Mouse (Mus musculus): Measurements from ENCODE around the gene Grem2. TPM values are rescaled to one million over a fixed set of nuclear protein-coding genes. Genes with fewer than 3 reads are reported as not detected.

Grem2 gene
- polyA plus RNA-seq, 1 experiment: 1.6 TPM

GRCm38 (mm10) chr1:174907637-174908036 is 14.0 kb downstream of the Grem2 start:
- Histone ChIP-seq H3K4me3 (replicated peaks; ENCODE audit: control insufficient read depth, low read depth, low read length) (no peak overlapping the region), H3K27ac (ENCODE audit: control insufficient read depth, insufficient read depth, low read depth, low read length, poor library complexity) (no peak overlapping the region)
- WGBS: 57% methylated on average over 5 of the region's 5 CpGs

GRCm38 (mm10) chr1:174902755-174903154 is 18.9 kb downstream of the Grem2 start:
- 52% methylated on average over 1 of the region's 1 CpGs for WGBS

More at GRCm38 (mm10) chr1:174907637-174908036, 14.0 kb downstream of the Grem2 start:
- TF ChIP-seq CTCF (IDR thresholded peaks at IDR 0.05; ENCODE audit: control insufficient read depth, insufficient read depth, low read length) (no peak), POLR2A (IDR thresholded peaks at IDR 0.05; ENCODE audit: borderline replicate concordance, control insufficient read depth, low read depth, low read length) (no peak)
- H3K4me1 ChIP-seq (ENCODE audit: control insufficient read depth, insufficient read depth, low read length): no peaks in the 10 kb centered on the region

GRCm38 (mm10) chr1:174892471-174892870 is 29.1 kb downstream of the Grem2 start:
- WGBS: 77% methylated on average over 7 of the region's 7 CpGs
- Histone ChIP-seq H3K4me1 (ENCODE audit: control insufficient read depth, insufficient read depth, low read length) (no peaks in the 10 kb centered on the region), H3K4me3 (replicated peaks; ENCODE audit: control insufficient read depth, low read depth, low read length) (no peak overlapping the region), H3K27ac (ENCODE audit: control insufficient read depth, insufficient read depth, low read depth, low read length, poor library complexity) (no peak overlapping the region)
- TF ChIP-seq POLR2A (IDR thresholded peaks at IDR 0.05; ENCODE audit: borderline replicate concordance, control insufficient read depth, low read depth, low read length) (no peak), CTCF (IDR thresholded peaks at IDR 0.05; ENCODE audit: control insufficient read depth, insufficient read depth, low read length) (no peak)

More at GRCm38 (mm10) chr1:174902755-174903154, 18.9 kb downstream of the Grem2 start:
- H3K27ac ChIP-seq (ENCODE audit: control insufficient read depth, insufficient read depth, low read depth, low read length, poor library complexity): no peak overlapping the region
- H3K4me3 ChIP-seq (replicated peaks; ENCODE audit: control insufficient read depth, low read depth, low read length): no peak overlapping the region
- no peak for TF ChIP-seq CTCF (IDR thresholded peaks at IDR 0.05; ENCODE audit: control insufficient read depth, insufficient read depth, low read length)
- no peak for TF ChIP-seq POLR2A (IDR thresholded peaks at IDR 0.05; ENCODE audit: borderline replicate concordance, control insufficient read depth, low read depth, low read length)
- H3K4me1 ChIP-seq (ENCODE audit: control insufficient read depth, insufficient read depth, low read length): no peaks in the 10 kb centered on the region

- TF ChIP-seq CTCF (IDR thresholded peaks at IDR 0.05; ENCODE audit: control insufficient read depth, insufficient read depth, low read length) (no peak), POLR2A (IDR thresholded peaks at IDR 0.05; ENCODE audit: borderline replicate concordance, control insufficient read depth, low read depth, low read length) (no peak)
- no peak overlapping the region for H3K27ac ChIP-seq (ENCODE audit: control insufficient read depth, insufficient read depth, low read depth, low read length, poor library complexity)
- WGBS: 76% methylated on average over 14 of the region's 14 CpGs
Observed at GRCm38 (mm10) chr1:174888684-174889405, 32.8 kb downstream of the Grem2 start.

GRCm38 (mm10) chr1:174888073-174888472 is 33.5 kb downstream of the Grem2 start:
- Histone ChIP-seq H3K4me1 (ENCODE audit: control insufficient read depth, insufficient read depth, low read length) (no peaks in the 10 kb centered on the region), H3K27ac (ENCODE audit: control insufficient read depth, insufficient read depth, low read depth, low read length, poor library complexity) (no peak overlapping the region), H3K4me3 (replicated peaks; ENCODE audit: control insufficient read depth, low read depth, low read length) (no peak overlapping the region)
- TF ChIP-seq POLR2A (IDR thresholded peaks at IDR 0.05; ENCODE audit: borderline replicate concordance, control insufficient read depth, low read depth, low read length) (no peak), CTCF (IDR thresholded peaks at IDR 0.05; ENCODE audit: control insufficient read depth, insufficient read depth, low read length) (no peak)
- 72% methylated on average over 1 of the region's 1 CpGs for WGBS

More at GRCm38 (mm10) chr1:174888684-174889405, 32.8 kb downstream of the Grem2 start:
- no peaks in the 10 kb centered on the region for H3K4me1 ChIP-seq (ENCODE audit: control insufficient read depth, insufficient read depth, low read length)
- no peak overlapping the region for H3K4me3 ChIP-seq (replicated peaks; ENCODE audit: control insufficient read depth, low read depth, low read length)

GRCm38 (mm10) chr1:174882496-174882895 is 39.1 kb downstream of the Grem2 start:
- no peak for TF ChIP-seq CTCF (IDR thresholded peaks at IDR 0.05; ENCODE audit: control insufficient read depth, insufficient read depth, low read length)
- WGBS: 87% methylated on average over 1 of the region's 1 CpGs
- no peaks in the 10 kb centered on the region for H3K4me1 ChIP-seq (ENCODE audit: control insufficient read depth, insufficient read depth, low read length)
- H3K27ac ChIP-seq (ENCODE audit: control insufficient read depth, insufficient read depth, low read depth, low read length, poor library complexity): no peak overlapping the region
- H3K4me3 ChIP-seq (replicated peaks; ENCODE audit: control insufficient read depth, low read depth, low read length): no peak overlapping the region

- no peak overlapping the region for H3K27ac ChIP-seq (ENCODE audit: control insufficient read depth, insufficient read depth, low read depth, low read length, poor library complexity)
- no peaks in the 10 kb centered on the region for H3K4me1 ChIP-seq (ENCODE audit: control insufficient read depth, insufficient read depth, low read length)
- no peak overlapping the region for H3K4me3 ChIP-seq (replicated peaks; ENCODE audit: control insufficient read depth, low read depth, low read length)
- 13% methylated on average over 4 of the region's 4 CpGs for WGBS
- no peak for TF ChIP-seq CTCF (IDR thresholded peaks at IDR 0.05; ENCODE audit: control insufficient read depth, insufficient read depth, low read length)
- TF ChIP-seq POLR2A (IDR thresholded peaks at IDR 0.05; ENCODE audit: borderline replicate concordance, control insufficient read depth, low read depth, low read length): no peak
Observed at GRCm38 (mm10) chr1:174875173-174875572, 46.4 kb downstream of the Grem2 start.

- H3K4me1 ChIP-seq (ENCODE audit: control insufficient read depth, insufficient read depth, low read length): no peaks in the 10 kb centered on the region
- TF ChIP-seq CTCF (IDR thresholded peaks at IDR 0.05; ENCODE audit: control insufficient read depth, insufficient read depth, low read length) (no peak), POLR2A (IDR thresholded peaks at IDR 0.05; ENCODE audit: borderline replicate concordance, control insufficient read depth, low read depth, low read length) (no peak)
- 68% methylated on average over 10 of the region's 10 CpGs for WGBS
- no peak overlapping the region for H3K4me3 ChIP-seq (replicated peaks; ENCODE audit: control insufficient read depth, low read depth, low read length)
- no peak overlapping the region for H3K27ac ChIP-seq (ENCODE audit: control insufficient read depth, insufficient read depth, low read depth, low read length, poor library complexity)
Observed at GRCm38 (mm10) chr1:174860407-174861118, 61.1 kb downstream of the Grem2 start.
